ENCODE assay signal across 20 mouse cellular contexts in the genomic region with DNA sequence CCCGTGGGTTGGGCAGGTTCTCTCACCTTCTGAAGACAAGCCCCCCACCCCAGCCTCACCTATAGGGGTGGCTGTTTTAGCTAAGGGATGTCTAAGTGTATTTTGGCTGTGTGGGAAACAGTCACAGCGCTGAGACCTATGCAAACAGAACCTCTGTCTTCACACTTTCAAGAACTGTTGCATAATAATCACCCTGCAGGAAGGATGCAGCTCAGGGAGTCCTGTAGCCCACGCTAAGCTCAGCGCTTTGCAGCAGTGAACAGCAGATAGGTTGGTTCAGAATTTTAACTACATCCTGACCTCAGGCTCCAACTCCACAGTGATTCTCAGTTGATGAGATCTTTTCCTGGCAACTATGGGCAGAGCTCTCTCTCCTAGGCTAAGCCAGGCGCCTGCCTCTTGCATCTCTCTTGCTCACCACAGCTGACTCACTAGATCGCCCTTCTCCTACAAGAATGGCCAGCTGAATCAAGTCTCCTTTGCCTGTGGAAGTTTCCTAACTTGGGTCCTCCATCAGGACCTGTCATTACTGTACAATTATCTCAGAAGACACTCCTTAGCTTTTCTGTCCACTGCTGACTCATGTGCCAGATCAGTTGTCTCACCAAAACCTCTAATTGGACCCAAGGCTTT. TPM values are rescaled to one million over a fixed set of nuclear protein-coding genes. Genes with fewer than 3 reads are reported as not detected.
DNase-seq lines count a peak whose midpoint lies in the region; TF ChIP-seq lines count a peak whose summit lies in the region.
"Had no signal": no experiment of that assay in that cellular context is flagged by ENCODE, and none has a peak within 500 bp of the region (broad histone marks: within the 10 kb centered on the region; RNA-seq: fewer than 3 reads in every experiment).

No protein-coding gene starts in this region.

- peak overlapping the region; percentile 87 for H3K4me2 ChIP-seq in myocyte (ENCODE audit: low read depth)
- H3K4me2 ChIP-seq: forebrain, embryonic 15.5 days; heart, embryonic 11.5 days; limb, embryonic 12.5 days; liver, embryonic 15.5 days had no signal

- H3K27me3 ChIP-seq in myocyte (ENCODE audit: control insufficient read depth, insufficient read depth, insufficient read length): no peaks in the 10 kb centered on the region
- H3K27me3 ChIP-seq: forebrain, embryonic 15.5 days; limb, embryonic 12.5 days had no signal

- H3K4me3 ChIP-seq in left cerebral cortex, adult 2 months: no peak overlapping the region
- H3K4me3 ChIP-seq in myocyte: no peak overlapping the region
- H3K4me3 ChIP-seq: forebrain, embryonic 15.5 days; layer of hippocampus, adult 2 months; limb, embryonic 12.5 days; liver, embryonic 15.5 days had no signal

- H3ac ChIP-seq in myocyte (ENCODE audit: control insufficient read depth, insufficient read length): no peak overlapping the region

- H3K36me3 ChIP-seq in myocyte (ENCODE audit: control insufficient read depth, insufficient read depth): no peaks in the 10 kb centered on the region
- H3K36me3 ChIP-seq: forebrain, embryonic 15.5 days; limb, embryonic 12.5 days; liver, embryonic 15.5 days had no signal

- peak; percentile 14 to 21 for DNase-seq in left cerebral cortex, adult 2 months (ENCODE audit: extremely low spot score in 1 of 2, low spot score in 2 of 2)
- no peak for DNase-seq in left cerebral cortex, postnatal 10 days (ENCODE audit: extremely low spot score in 1 of 2, low spot score in 2 of 2)
- peak; percentile 66 for DNase-seq in MN1 (ENCODE audit: low spot score)
- DNase-seq in frontal cortex, adult 2 months (ENCODE audit: extremely low spot score in 1 of 2, low spot score in 1 of 2): peak; percentile 44 to 57
- DNase-seq in natural killer cell, adult 2 months (ENCODE audit: low spot score in 2 of 2): no peak
- DNase-seq in kidney, adult 8-10 months: no peak
- DNase-seq: cerebellum, adult 9-11 months; gastrocnemius, postnatal 25 days; heart, postnatal 4 days; kidney, adult 2 months; lung, postnatal 14 days; retina, postnatal 1 day had no signal

- TF ChIP-seq POLR2A in myocyte (IDR thresholded peaks at IDR 0.05; ENCODE audit: insufficient read length, low read depth): peak; percentile 16

- intact Hi-C loops in left cerebral cortex, adult 2 months (cut with DNase I): no loop called here
- intact Hi-C loops in left cerebral cortex, postnatal 10 days (cut with DNase I): no loop called here

- no peaks in the 10 kb centered on the region for H3K79me2 ChIP-seq in myocyte (ENCODE audit: control insufficient read depth, insufficient read depth)

- TF ChIP-seq CTCF in left cerebral cortex, adult 2 months (IDR thresholded peaks at IDR 0.05): no peak

- no peak overlapping the region for H3K27ac ChIP-seq in left cerebral cortex, adult 2 months
- H3K27ac ChIP-seq: forebrain, embryonic 15.5 days; hindbrain, postnatal 0 days; layer of hippocampus, adult 2 months; limb, embryonic 12.5 days; liver, embryonic 15.5 days had no signal

TF ChIP-seq in myocyte, 11 proteins besides CTCF, POLR2A, EP300 and RAD21:
- TF ChIP-seq MYOD1 (IDR thresholded peaks at IDR 0.05; ENCODE audit: control insufficient read depth in 1 of 3, insufficient read length in 2 of 3, low read depth in 2 of 3) (no peak), CEBPB (IDR thresholded peaks at IDR 0.05; ENCODE audit: insufficient read depth, poor library complexity, severe bottlenecking) (peak; percentile 87)
TF ChIP-seq in myocyte: peak in this region for 1.

RNA-seq across cellular contexts. Expression of a gene that starts 9.1 kb away (rescaled TPM):
- not detected for total RNA-seq in left cerebral cortex, adult 2 months (2021)
- not detected for total RNA-seq in left cerebral cortex, postnatal 10 days (2021)
- polyA plus RNA-seq in frontal cortex, adult 2 months (2012; rRNA removed): not detected in 2 replicates
- polyA plus RNA-seq in myocyte (2012; fragmentation: generic; extraction: Trizol): not detected
- total RNA-seq: gastrocnemius, postnatal 25 days; heart, postnatal 4 days; hindbrain, postnatal 0 days; layer of hippocampus, adult 2 months; neutrophil, adult 5-6 weeks had no signal
- polyA plus RNA-seq: forebrain, embryonic 15.5 days; heart, embryonic 11.5 days; hindbrain, postnatal 0 days; kidney, adult 2 months; limb, embryonic 12.5 days; liver, embryonic 15.5 days had no signal

RNA-seq across cellular contexts. Expression of a gene that starts 22.8 kb away (rescaled TPM):
- total RNA-seq in left cerebral cortex, adult 2 months (2021): not detected
- not detected for total RNA-seq in left cerebral cortex, postnatal 10 days (2021)
- 0.76 TPM in 1 of 2 replicates, not detected in the other for polyA plus RNA-seq in frontal cortex, adult 2 months (2012; rRNA removed)
- polyA plus RNA-seq in myocyte (2012; fragmentation: generic; extraction: Trizol): 0.26 TPM
- total RNA-seq: gastrocnemius, postnatal 25 days; heart, postnatal 4 days; hindbrain, postnatal 0 days; layer of hippocampus, adult 2 months; neutrophil, adult 5-6 weeks had no signal
- polyA plus RNA-seq: forebrain, embryonic 15.5 days; heart, embryonic 11.5 days; hindbrain, postnatal 0 days; kidney, adult 2 months; limb, embryonic 12.5 days; liver, embryonic 15.5 days had no signal

RNA-seq across cellular contexts. Expression of a gene that starts 26.2 kb away (rescaled TPM):
- not detected for total RNA-seq in left cerebral cortex, adult 2 months (2021)
- total RNA-seq in left cerebral cortex, postnatal 10 days (2021): not detected
- polyA plus RNA-seq in frontal cortex, adult 2 months (2012; rRNA removed): 0.36 and 0.44 TPM in 2 replicates
- polyA plus RNA-seq in myocyte (2012; fragmentation: generic; extraction: Trizol): 0.40 TPM
- total RNA-seq: gastrocnemius, postnatal 25 days; neutrophil, adult 5-6 weeks had no signal
- polyA plus RNA-seq: limb, embryonic 12.5 days; liver, embryonic 15.5 days had no signal

RNA-seq across cellular contexts. Expression of a gene that starts 29.1 kb away (rescaled TPM):
- not detected for total RNA-seq in left cerebral cortex, adult 2 months (2021)
- not detected for total RNA-seq in left cerebral cortex, postnatal 10 days (2021)
- not detected in 2 replicates for polyA plus RNA-seq in frontal cortex, adult 2 months (2012; rRNA removed)
- not detected for polyA plus RNA-seq in myocyte (2012; fragmentation: generic; extraction: Trizol)
- total RNA-seq: gastrocnemius, postnatal 25 days; heart, postnatal 4 days; hindbrain, postnatal 0 days; layer of hippocampus, adult 2 months; neutrophil, adult 5-6 weeks had no signal
- polyA plus RNA-seq: forebrain, embryonic 15.5 days; heart, embryonic 11.5 days; hindbrain, postnatal 0 days; kidney, adult 2 months; limb, embryonic 12.5 days; liver, embryonic 15.5 days had no signal

RNA-seq across cellular contexts. Expression of a gene that starts 36.3 kb away (rescaled TPM):
- total RNA-seq in left cerebral cortex, adult 2 months (2021): not detected
- not detected for total RNA-seq in left cerebral cortex, postnatal 10 days (2021)
- polyA plus RNA-seq in frontal cortex, adult 2 months (2012; rRNA removed): not detected in 2 replicates
- polyA plus RNA-seq in myocyte (2012; fragmentation: generic; extraction: Trizol): 0.13 TPM
- total RNA-seq: gastrocnemius, postnatal 25 days; heart, postnatal 4 days; hindbrain, postnatal 0 days; layer of hippocampus, adult 2 months; neutrophil, adult 5-6 weeks had no signal
- polyA plus RNA-seq: forebrain, embryonic 15.5 days; heart, embryonic 11.5 days; hindbrain, postnatal 0 days; kidney, adult 2 months; limb, embryonic 12.5 days; liver, embryonic 15.5 days had no signal

Comparison
In these comparisons a context has a peak if more than half of its experiments do, and no peak if none do; other contexts are left out.
1. DNase-seq: peak in left cerebral cortex, adult 2 months (2 of 2), MN1 (single experiment) and frontal cortex, adult 2 months (2 of 2); none in left cerebral cortex, postnatal 10 days (0 of 2), natural killer cell, adult 2 months (0 of 2) and kidney, adult 8-10 months (0 of 2).